8 mouse cellular contexts compared by ENCODE assay signal in the genomic region with DNA sequence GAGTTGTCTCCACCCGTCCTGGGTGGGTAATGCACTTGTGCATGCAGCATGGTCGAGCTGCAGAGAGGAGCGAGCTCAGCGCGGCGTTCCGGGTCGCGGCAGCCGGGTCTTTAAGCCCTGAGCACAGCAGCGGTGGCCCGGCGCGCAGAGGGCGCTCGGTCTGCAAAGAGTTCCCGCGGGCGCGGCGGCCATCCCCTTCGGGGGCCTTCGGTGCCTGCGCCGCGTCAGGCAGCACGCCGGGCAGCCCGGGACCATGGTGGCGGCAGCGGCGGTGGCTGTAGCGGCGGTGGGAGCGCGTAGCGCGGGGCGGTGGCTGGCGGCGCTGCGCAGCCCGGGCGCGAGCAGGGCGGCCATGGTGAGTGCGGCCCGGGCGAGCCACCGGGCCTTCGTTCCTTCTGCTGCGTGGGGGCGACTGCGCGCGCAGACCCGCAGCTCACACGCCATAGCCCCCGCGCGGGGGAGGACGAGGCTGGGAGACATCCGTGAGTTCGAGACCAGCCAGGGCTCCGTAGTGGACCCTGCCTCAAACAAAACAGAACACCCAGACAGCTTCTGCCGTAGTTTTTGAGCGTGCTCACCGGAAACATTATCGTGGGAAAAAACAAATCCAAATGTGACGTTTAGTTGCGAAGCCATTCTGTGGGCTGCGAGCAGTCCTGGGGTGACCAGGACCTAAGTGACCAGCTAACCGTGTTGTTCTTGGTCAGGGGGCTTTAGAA. TPM values are rescaled to one million over a fixed set of nuclear protein-coding genes. Genes with fewer than 3 reads are reported as not detected.
DNase-seq lines count a peak whose midpoint lies in the region; TF ChIP-seq lines count a peak whose summit lies in the region.

A gene (plus strand): TSS at position 249 of the 719 bp plus-strand sequence.

- no peaks in the 10 kb centered on the region for H3K36me3 ChIP-seq in macrophage (ENCODE audit: inconsistent target)

- DNase-seq in adrenal gland, adult (ENCODE audit: inconsistent age in 2 of 2, low spot score in 1 of 2): peak; percentile 92 to 96
- peak; percentile 85 for DNase-seq in embryo, embryonic 10 days (ENCODE audit: low spot score)
- DNase-seq in gastrocnemius, postnatal 10 days: peak; percentile 84
- DNase-seq in hindlimb bud, embryonic 11.5 days (ENCODE audit: extremely low spot score, low read depth, low spot score): peak; percentile 33
- peak; percentile 78 to 84 for DNase-seq in left cerebral cortex, adult 2 months (ENCODE audit: extremely low spot score in 1 of 2, low spot score in 2 of 2)
- peak; percentile 70 for DNase-seq in retina, postnatal 7 days (ENCODE audit: low read depth, low spot score)
- DNase-seq in urinary bladder, adult 2 months (ENCODE audit: low spot score): peak; percentile 85

- TF ChIP-seq CTCF in left cerebral cortex, adult 2 months (IDR thresholded peaks at IDR 0.05): no peak

- intact Hi-C loops in left cerebral cortex, adult 2 months (cut with DNase I): loop anchor here (5.0 kb wide), 2 partner anchors 85 to 105 kb away; a partner anchor contains a TSS

- under 1% methylated on average over 58 of the region's 73 CpGs for WGBS in macrophage (ENCODE audit: missing documents)

- peak within 1 kb of the TSS; percentile 92 for H3K27ac ChIP-seq in left cerebral cortex, adult 2 months
- H3K27ac ChIP-seq in macrophage: peak within 1 kb of the TSS; percentile 74

- peak within 1 kb of the TSS; percentile 72 for H3K4me3 ChIP-seq in left cerebral cortex, adult 2 months
- peak within 1 kb of the TSS; percentile 87 for H3K4me3 ChIP-seq in macrophage (ENCODE audit: inconsistent target)

- H3K79me2 ChIP-seq in macrophage (ENCODE audit: inconsistent target): no peaks in the 10 kb centered on the region

RNA-seq across cellular contexts. Expression of the gene that starts here (rescaled TPM):
- total RNA-seq in gastrocnemius, postnatal 10 days (2021): 10 to 100 TPM; 25.8 to 30.5 TPM
- total RNA-seq in left cerebral cortex, adult 2 months (2021): 10 to 100 TPM; 20.9 to 24.0 TPM
- total RNA-seq in macrophage (2018; cell fraction: chromatin; rRNA removed): 1 to 10 TPM in 17 of 26 experiments, not detected in 9; 1.3 to 5.8 (median 3.6) TPM
- 10 to 100 TPM; 26.7 to 44.5 (median 34.0) TPM for total RNA-seq in macrophage (2018; cell fraction: cytosol; rRNA removed)
- 10 to 100 TPM in 4 of 26 experiments, 1 to 10 TPM in 22; 2.3 to 13.6 (median 7.1) TPM for total RNA-seq in macrophage (2018; cell fraction: nucleus; rRNA removed)
- polyA plus RNA-seq in macrophage (2018): 22.0 to 41.0 TPM (median 36.0 TPM) in 3 replicates
- 66.6 and 70.3 TPM in 2 replicates for polyA plus RNA-seq in urinary bladder, adult 2 months (2012; rRNA removed)

Comparison
In these comparisons a context has a peak if more than half of its experiments do, and no peak if none do; other contexts are left out.
1. Peak in every context shown above with its lines: DNase-seq, H3K4me3 ChIP-seq and H3K27ac ChIP-seq.
2. DNase-seq: peak in every context shown above with its lines; median percentile 94 in adrenal gland, adult; 85 in embryo, embryonic 10 days; 85 in urinary bladder, adult 2 months; 84 in gastrocnemius, postnatal 10 days; 81 in left cerebral cortex, adult 2 months; 70 in retina, postnatal 7 days; 33 in hindlimb bud, embryonic 11.5 days.